Mouse (Mus musculus) embryonic facial prominence, embryonic 13.5 days (tissue): ENCODE measurements around the gene Iqcf3. TPM values are rescaled to one million over a fixed set of nuclear protein-coding genes. Genes with fewer than 3 reads are reported as not detected.

Experiments used
- ATAC-seq: fragments of 200-750 bp; cut with Nextera tagmentation; 2 replicates; pipeline ENCODE4 v1.8.0; 2017; ENCODE audit warnings: low read depth; ENCODE audit not compliant: insufficient number of reproducible peaks, insufficient read depth, low FRiP score, low TSS enrichment
- H3K27ac ChIP-seq: fragments of 300-500 bp; sonication (generic); 2 replicates; pipeline ENCODE4 v1.5.1; 2015; ENCODE audit warnings: moderate library complexity, mild to moderate bottlenecking, inconsistent platforms
- H3K27me3 ChIP-seq: fragments of 300-500 bp; sonication (generic); 2 replicates; pipeline ENCODE4 v1.6.1; 2015; ENCODE audit warnings: mild to moderate bottlenecking, inconsistent platforms
- H3K36me3 ChIP-seq: fragments of 300-500 bp; sonication (generic); 2 replicates; pipeline ENCODE4 v1.6.1; 2015; ENCODE audit warnings: mild to moderate bottlenecking, inconsistent platforms
- H3K4me1 ChIP-seq: fragments of 300-500 bp; sonication (generic); 2 replicates; pipeline ENCODE4 v1.6.1; 2015; ENCODE audit warnings: inconsistent platforms
- H3K4me2 ChIP-seq: fragments of 300-500 bp; sonication (generic); 2 replicates; pipeline ENCODE4 v1.6.1; 2015; ENCODE audit warnings: moderate library complexity, mild to moderate bottlenecking, inconsistent platforms
- H3K4me3 ChIP-seq: fragments of 300-500 bp; sonication (generic); 2 replicates; pipeline ENCODE4 v1.5.1; 2015; ENCODE audit warnings: mild to moderate bottlenecking, inconsistent platforms
- H3K9ac ChIP-seq: fragments of 300-500 bp; sonication (generic); 2 replicates; pipeline ENCODE4 v1.6.1; 2015; ENCODE audit warnings: mild to moderate bottlenecking, inconsistent platforms
- H3K9me3 ChIP-seq: fragments of 300-500 bp; sonication (generic); 2 replicates; pipeline ENCODE4 v1.6.1; 2016; ENCODE audit warnings: inconsistent platforms
- WGBS: fragments of 180-500 bp; shearing (Covaris S2); methylation state at CpG from one replicate; pipeline ENCODE4 v1.1.7; 2015; ENCODE audit warnings: mixed read lengths; 5-methylcytosine and 5-hydroxymethylcytosine counted together
- polyA plus RNA-seq: library from polyadenylated mRNA; unstranded; fragments of >200 nt; fragmentation: Nextera tagmentation; extraction: Ambion mirVana; gene quantifications from 2 replicates; pipeline ENCODE4 v1.2.1, GENCODE M21; 2015

Iqcf3 gene
- polyA plus RNA-seq, 1 experiment from 2014 or later, result not detected

- ATAC-seq, result no peak
- peak overlapping the region; percentile 28; the same call in 1 of the 2 replicates for H3K27ac ChIP-seq
- peak overlapping the region; percentile 44 for H3K4me2 ChIP-seq
- H3K27me3 ChIP-seq, result no peaks in the 10 kb centered on the region
- no peaks in the 10 kb centered on the region for H3K9me3 ChIP-seq
- 59% methylated on average over 14 of the region's 14 CpGs for WGBS
- no peaks in the 10 kb centered on the region for H3K36me3 ChIP-seq
- no peak overlapping the region for H3K4me3 ChIP-seq
- 0 out of 2 replicates have a peak overlapping the region, but pooled peaks have one; percentile 51 for H3K9ac ChIP-seq
- H3K4me1 ChIP-seq, result peaks cover 41% of the 10 kb centered on the region
Measured at GRCm38 (mm10) chr9:106470991-106471750, 90.3 kb downstream of the Iqcf3 start.

GRCm38 (mm10) chr9:106469776-106470175 lies 91.7 kb downstream of the Iqcf3 start:
- Histone ChIP-seq H3K9me3 (no peaks in the 10 kb centered on the region), H3K27me3 (no peaks in the 10 kb centered on the region; the same call in 1 of the 2 replicates), H3K9ac (no peak overlapping the region), H3K4me2 (no peak overlapping the region), H3K36me3 (no peaks in the 10 kb centered on the region), H3K4me3 (no peak overlapping the region), H3K4me1 (peaks cover 40% of the 10 kb centered on the region), H3K27ac (no peak overlapping the region)
- 53% methylated on average over 9 of the region's 9 CpGs for WGBS
- no peak for ATAC-seq

- 61% methylated on average over 6 of the region's 6 CpGs for WGBS
- peaks cover 40% of the 10 kb centered on the region for H3K4me1 ChIP-seq
- peaks cover 3% of the 10 kb centered on the region; the same call in 1 of the 2 replicates for H3K27me3 ChIP-seq
- H3K9me3 ChIP-seq, result no peaks in the 10 kb centered on the region
- no peak overlapping the region for H3K27ac ChIP-seq
- H3K4me3 ChIP-seq, result no peak overlapping the region
- H3K4me2 ChIP-seq, result no peak overlapping the region
- H3K9ac ChIP-seq, result no peak overlapping the region
- ATAC-seq, result no peak
- H3K36me3 ChIP-seq, result peaks cover 1% of the 10 kb centered on the region; the same call in 1 of the 2 replicates
Measured at GRCm38 (mm10) chr9:106469317-106469716, 92.1 kb downstream of the Iqcf3 start.

- 84% methylated on average over 7 of the region's 7 CpGs for WGBS
- H3K36me3 ChIP-seq, result peaks cover 15% of the 10 kb centered on the region
Measured at GRCm38 (mm10) chr9:106467746-106468145, 93.7 kb downstream of the Iqcf3 start.

GRCm38 (mm10) chr9:106466721-106467120 lies 94.7 kb downstream of the Iqcf3 start:
- H3K9me3 ChIP-seq, result no peaks in the 10 kb centered on the region
- no peak overlapping the region for H3K4me3 ChIP-seq
- peaks cover 11% of the 10 kb centered on the region for H3K27me3 ChIP-seq
- no peak for ATAC-seq
- peaks cover 24% of the 10 kb centered on the region for H3K4me1 ChIP-seq
- no peak overlapping the region for H3K9ac ChIP-seq
- H3K4me2 ChIP-seq, result no peak overlapping the region
- H3K36me3 ChIP-seq, result peaks cover 24% of the 10 kb centered on the region
- 89% methylated on average over 6 of the region's 6 CpGs for WGBS
- H3K27ac ChIP-seq, result no peak overlapping the region

More at GRCm38 (mm10) chr9:106467746-106468145, 93.7 kb downstream of the Iqcf3 start:
- no peak overlapping the region for H3K9ac ChIP-seq
- H3K27me3 ChIP-seq, result peaks cover 11% of the 10 kb centered on the region
- H3K4me3 ChIP-seq, result no peak overlapping the region
- peaks cover 31% of the 10 kb centered on the region for H3K4me1 ChIP-seq
- no peak overlapping the region for H3K27ac ChIP-seq
- ATAC-seq, result no peak
- H3K4me2 ChIP-seq, result no peak overlapping the region
- no peaks in the 10 kb centered on the region for H3K9me3 ChIP-seq

GRCm38 (mm10) chr9:106465571-106466200 lies 95.7 kb downstream of the Iqcf3 start, which contains the start of gene Gpr62:
Gene Gpr62, minus strand, starts transcription at chr9:106465938.
- WGBS, result 33% methylated on average over 26 of the region's 26 CpGs
- peak within 1 kb of the TSS; percentile 98 for H3K4me2 ChIP-seq
- peaks cover 11% of the 10 kb centered on the region for H3K27me3 ChIP-seq
- no peak within 1 kb of the TSS for H3K27ac ChIP-seq
- peaks cover 19% of the 10 kb centered on the region for H3K4me1 ChIP-seq
- H3K4me3 ChIP-seq, result peak within 1 kb of the TSS; percentile 59
- ATAC-seq, result no peak
- H3K36me3 ChIP-seq, result peaks cover 34% of the 10 kb centered on the region
- H3K9ac ChIP-seq, result peak within 1 kb of the TSS; percentile 77
- no peaks in the 10 kb centered on the region for H3K9me3 ChIP-seq

- Histone ChIP-seq H3K27me3 (peaks cover 11% of the 10 kb centered on the region), H3K4me1 (peaks cover 25% of the 10 kb centered on the region), H3K9ac (peak overlapping the region; percentile 77), H3K9me3 (no peaks in the 10 kb centered on the region), H3K27ac (no peak overlapping the region), H3K36me3 (peaks cover 41% of the 10 kb centered on the region), H3K4me3 (peak overlapping the region; percentile 59), H3K4me2 (peak overlapping the region; percentile 98)
- WGBS, result 3% methylated on average over 99 of the region's 99 CpGs
- ATAC-seq, result peak; percentile 23; the same call in 1 of the 2 replicates
Measured at GRCm38 (mm10) chr9:106464751-106465541, 96.5 kb downstream of the Iqcf3 start.

GRCm38 (mm10) chr9:106463122-106464063 lies 98.0 kb downstream of the Iqcf3 start:
- 80% methylated on average over 21 of the region's 21 CpGs for WGBS
- Histone ChIP-seq H3K9ac (0 out of 2 replicates have a peak overlapping the region, but pooled peaks have one; percentile 16), H3K4me1 (peaks cover 36% of the 10 kb centered on the region), H3K27me3 (peaks cover 11% of the 10 kb centered on the region), H3K27ac (no peak overlapping the region; the same call in 1 of the 2 replicates), H3K36me3 (peaks cover 49% of the 10 kb centered on the region), H3K9me3 (no peaks in the 10 kb centered on the region), H3K4me3 (no peak overlapping the region), H3K4me2 (no peak overlapping the region)
- ATAC-seq, result no peak

- H3K36me3 ChIP-seq, result peaks cover 55% of the 10 kb centered on the region
- 89% methylated on average over 12 of the region's 12 CpGs for WGBS
- no peak overlapping the region for H3K9ac ChIP-seq
- peaks cover 11% of the 10 kb centered on the region for H3K27me3 ChIP-seq
- H3K27ac ChIP-seq, result no peak overlapping the region
- no peak for ATAC-seq
- no peak overlapping the region for H3K4me3 ChIP-seq
- H3K4me1 ChIP-seq, result peaks cover 46% of the 10 kb centered on the region
- H3K4me2 ChIP-seq, result no peak overlapping the region
- no peaks in the 10 kb centered on the region for H3K9me3 ChIP-seq
Measured at GRCm38 (mm10) chr9:106462430-106462800, 99.0 kb downstream of the Iqcf3 start.

- 78% methylated on average over 16 of the region's 16 CpGs for WGBS
- Histone ChIP-seq H3K27ac (no peak overlapping the region), H3K4me1 (peaks cover 52% of the 10 kb centered on the region), H3K27me3 (peaks cover 11% of the 10 kb centered on the region), H3K4me3 (no peak overlapping the region), H3K36me3 (peaks cover 55% of the 10 kb centered on the region), H3K9me3 (no peaks in the 10 kb centered on the region), H3K9ac (no peak overlapping the region), H3K4me2 (no peak overlapping the region)
- ATAC-seq, result no peak
Measured at GRCm38 (mm10) chr9:106461641-106462429, 99.6 kb downstream of the Iqcf3 start.
